Mouse (Mus musculus): ENCODE measurements around the gene Hdac1. TPM values are rescaled to one million over a fixed set of nuclear protein-coding genes. Genes with fewer than 3 reads are reported as not detected.
A peak's percentile ranks its signal among the peaks of the same experiment; 100 is the strongest.

The Hdac1 gene
- polyA plus RNA-seq, 1 experiment: 123 TPM

DNA sequence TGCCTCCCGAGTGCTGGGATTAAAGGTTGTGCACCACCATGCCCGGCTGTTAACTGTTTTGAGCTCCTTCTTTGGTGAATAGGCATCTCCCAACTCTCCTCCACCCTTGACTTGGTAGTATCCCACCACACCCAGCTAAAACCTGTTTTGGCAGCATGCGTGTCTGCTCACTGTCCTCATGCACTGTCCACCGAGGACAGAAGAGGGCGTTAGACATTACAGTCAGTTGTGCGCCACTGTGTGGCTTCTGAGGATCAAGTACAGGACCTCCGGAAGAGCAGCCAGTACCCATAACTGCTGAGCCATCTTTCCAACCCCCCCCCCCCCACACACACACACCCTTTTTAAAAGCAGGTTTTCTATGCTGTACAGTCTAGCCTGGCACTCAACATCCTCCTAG, 47.8 kb downstream of the Hdac1 start:
- Histone ChIP-seq H3K4me1 (ENCODE audit: control insufficient read depth, insufficient read depth, low read length) (peaks cover 16% of the 10 kb centered on the region), H3K36me3 (ENCODE audit: control insufficient read depth, insufficient read depth, low read length) (no peaks in the 10 kb centered on the region), H3K27ac (ENCODE audit: control insufficient read depth, insufficient read depth, low read depth, low read length) (no peak overlapping the region), H3K4me3 (ENCODE audit: control insufficient read depth, low read depth, low read length) (no peak overlapping the region), H3K27me3 (ENCODE audit: control insufficient read depth, insufficient read depth, low read length) (no peaks in the 10 kb centered on the region)
- TF ChIP-seq POLR2A (IDR thresholded peaks at IDR 0.05; ENCODE audit: control insufficient read depth, low read depth, low read length) (no peak), CTCF (IDR thresholded peaks at IDR 0.05; ENCODE audit: control insufficient read depth, insufficient read depth, insufficient replicate concordance, low read depth, low read length) (peak; percentile 11; the same call in 1 of the 2 replicates)

GRCm38 (mm10) chr4:129490972-129491880, 51.3 kb downstream of the Hdac1 start, which contains the start of the genes Tssk3 and Fam229a:
TSS of gene Tssk3 (minus strand) at chr4:129491022.
TSS of gene Fam229a (plus strand) at chr4:129491190.
- peak within 1 kb of the TSS; percentile 97 for H3K27ac ChIP-seq (ENCODE audit: control insufficient read depth, insufficient read depth, low read depth, low read length)
- no peaks in the 10 kb centered on the region for H3K27me3 ChIP-seq (ENCODE audit: control insufficient read depth, insufficient read depth, low read length)

DNA sequence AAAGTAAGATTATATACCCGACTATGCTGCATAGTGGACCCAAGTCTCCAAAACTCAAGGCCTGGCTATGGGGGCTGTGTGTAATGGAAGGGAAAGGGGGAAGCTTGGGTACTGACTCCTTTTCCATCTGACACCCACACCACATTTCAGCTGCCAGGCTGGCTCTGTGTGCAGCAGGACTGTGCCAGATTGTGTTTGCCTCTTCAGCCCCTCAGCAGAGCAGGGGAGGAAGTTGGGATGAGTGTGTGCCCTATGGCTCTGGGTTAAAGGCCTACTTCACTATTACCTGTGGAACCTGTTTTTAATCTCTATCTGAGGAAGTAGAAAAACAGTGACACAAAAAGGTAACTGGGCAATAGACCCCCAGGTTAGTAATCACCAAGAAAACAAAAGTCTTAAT, 61.4 kb downstream of the Hdac1 start:
- TF ChIP-seq POLR2A (IDR thresholded peaks at IDR 0.05; ENCODE audit: control insufficient read depth, low read depth, low read length) (no peak), CTCF (IDR thresholded peaks at IDR 0.05; ENCODE audit: control insufficient read depth, insufficient read depth, insufficient replicate concordance, low read depth, low read length) (no peak)
- H3K36me3 ChIP-seq (ENCODE audit: control insufficient read depth, insufficient read depth, low read length): no peaks in the 10 kb centered on the region; the same call in none of the 2 replicates
- H3K4me3 ChIP-seq (ENCODE audit: control insufficient read depth, low read depth, low read length): no peak overlapping the region
- H3K27me3 ChIP-seq (ENCODE audit: control insufficient read depth, insufficient read depth, low read length): no peaks in the 10 kb centered on the region
- no peaks in the 10 kb centered on the region for H3K4me1 ChIP-seq (ENCODE audit: control insufficient read depth, insufficient read depth, low read length)
- H3K27ac ChIP-seq (ENCODE audit: control insufficient read depth, insufficient read depth, low read depth, low read length): no peak overlapping the region

More at GRCm38 (mm10) chr4:129490972-129491880, 51.3 kb downstream of the Hdac1 start, which contains the start of the genes Tssk3 and Fam229a:
- Histone ChIP-seq H3K4me1 (ENCODE audit: control insufficient read depth, insufficient read depth, low read length) (peaks cover 10% of the 10 kb centered on the region), H3K4me3 (ENCODE audit: control insufficient read depth, low read depth, low read length) (peak within 1 kb of the TSS; percentile 95), H3K36me3 (ENCODE audit: control insufficient read depth, insufficient read depth, low read length) (peaks cover under 1% of the 10 kb centered on the region; the same call in 1 of the 2 replicates)
- 0 out of 2 replicates have a peak, but pooled peaks have one; percentile 24 for TF ChIP-seq CTCF (IDR thresholded peaks at IDR 0.05; ENCODE audit: control insufficient read depth, insufficient read depth, insufficient replicate concordance, low read depth, low read length)
- peak; percentile 64; the same call in 1 of the 2 replicates for TF ChIP-seq POLR2A (IDR thresholded peaks at IDR 0.05; ENCODE audit: control insufficient read depth, low read depth, low read length)

DNA sequence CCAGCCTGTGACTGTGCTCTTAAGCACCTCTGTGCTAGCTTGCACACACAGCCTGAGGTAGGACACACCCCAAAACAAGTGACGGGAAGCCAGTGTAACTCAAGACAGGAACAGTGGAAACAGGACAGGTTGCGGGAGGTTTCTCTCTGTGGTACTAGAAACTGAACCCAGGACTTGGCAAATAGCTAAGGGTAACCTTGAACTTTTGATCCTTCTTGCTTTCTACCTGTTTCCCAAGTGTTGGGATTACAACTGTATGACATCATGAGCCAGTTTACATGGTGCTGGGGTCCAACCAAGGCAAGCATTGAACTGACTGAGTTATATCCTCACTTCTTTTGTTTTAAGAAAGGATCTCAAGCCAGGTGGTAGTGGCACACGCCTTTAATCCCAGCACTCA, 62.6 kb downstream of the Hdac1 start:
- Histone ChIP-seq H3K27ac (ENCODE audit: control insufficient read depth, insufficient read depth, low read depth, low read length) (no peak overlapping the region), H3K27me3 (ENCODE audit: control insufficient read depth, insufficient read depth, low read length) (no peaks in the 10 kb centered on the region), H3K4me3 (ENCODE audit: control insufficient read depth, low read depth, low read length) (no peak overlapping the region), H3K36me3 (ENCODE audit: control insufficient read depth, insufficient read depth, low read length) (no peaks in the 10 kb centered on the region; the same call in 1 of the 2 replicates), H3K4me1 (ENCODE audit: control insufficient read depth, insufficient read depth, low read length) (no peaks in the 10 kb centered on the region)
- TF ChIP-seq POLR2A (IDR thresholded peaks at IDR 0.05; ENCODE audit: control insufficient read depth, low read depth, low read length) (no peak), CTCF (IDR thresholded peaks at IDR 0.05; ENCODE audit: control insufficient read depth, insufficient read depth, insufficient replicate concordance, low read depth, low read length) (no peak)

- peaks cover 4% of the 10 kb centered on the region for H3K36me3 ChIP-seq (ENCODE audit: control insufficient read depth, insufficient read depth, low read length)
- no peaks in the 10 kb centered on the region for H3K4me1 ChIP-seq (ENCODE audit: control insufficient read depth, insufficient read depth, low read length)
- H3K27me3 ChIP-seq (ENCODE audit: control insufficient read depth, insufficient read depth, low read length): no peaks in the 10 kb centered on the region
- no peak overlapping the region for H3K4me3 ChIP-seq (ENCODE audit: control insufficient read depth, low read depth, low read length)
- TF ChIP-seq CTCF (IDR thresholded peaks at IDR 0.05; ENCODE audit: control insufficient read depth, insufficient read depth, insufficient replicate concordance, low read depth, low read length): no peak
- peak; percentile 23; the same call in 1 of the 2 replicates for TF ChIP-seq POLR2A (IDR thresholded peaks at IDR 0.05; ENCODE audit: control insufficient read depth, low read depth, low read length)
- no peak overlapping the region for H3K27ac ChIP-seq (ENCODE audit: control insufficient read depth, insufficient read depth, low read depth, low read length)
Observed at GRCm38 (mm10) chr4:129476047-129476446, 66.5 kb downstream of the Hdac1 start.

Other genes starting within 250 kb of the Hdac1 start
- gene Rbbp4, start 207.3 kb downstream of the Hdac1 start, polyA plus RNA-seq (2012; rRNA removed): 46.1 and 51.5 TPM in 2 replicates
- gene Zbtb8os, start 207.0 kb downstream of the Hdac1 start, polyA plus RNA-seq (2012; rRNA removed): 19.1 and 20.7 TPM in 2 replicates
- 4.6 and 5.6 TPM in 2 replicates for gene Zbtb8a, start 164.6 kb downstream of the Hdac1 start, polyA plus RNA-seq (2012; rRNA removed)
- 1.0 and 1.3 TPM in 2 replicates for gene Zbtb8b, start 101.9 kb downstream of the Hdac1 start, polyA plus RNA-seq (2012; rRNA removed)
- 35.5 and 38.2 TPM in 2 replicates for gene Bsdc1, start 81.1 kb downstream of the Hdac1 start, polyA plus RNA-seq (2012; rRNA removed)
- 252 and 267 TPM in 2 replicates for gene Tssk3, start 51.7 kb downstream of the Hdac1 start, polyA plus RNA-seq (2012; rRNA removed)
- 945 and 1,232 TPM in 2 replicates for gene Fam229a, start 51.5 kb downstream of the Hdac1 start, polyA plus RNA-seq (2012; rRNA removed)
- 55.6 and 69.9 TPM in 2 replicates for gene Marcksl1, start 29.1 kb downstream of the Hdac1 start, polyA plus RNA-seq (2012; rRNA removed)
- 1.8 and 2.5 TPM in 2 replicates for gene Lck, start 30.9 kb upstream of the Hdac1 start, polyA plus RNA-seq (2012; rRNA removed)
- 0.19 TPM in 1 of 2 replicates, not detected in the other for gene Fam167b, start 35.8 kb upstream of the Hdac1 start, polyA plus RNA-seq (2012; rRNA removed)
- gene Eif3i, start 57.9 kb upstream of the Hdac1 start, polyA plus RNA-seq (2012; rRNA removed): 204 and 221 TPM in 2 replicates
- 50.1 and 56.2 TPM in 2 replicates for gene Tmem234, start 58.0 kb upstream of the Hdac1 start, polyA plus RNA-seq (2012; rRNA removed)
- 15.5 and 19.4 TPM in 2 replicates for gene Dcdc2b, start 71.5 kb upstream of the Hdac1 start, polyA plus RNA-seq (2012; rRNA removed)
- gene Iqcc, start 76.4 kb upstream of the Hdac1 start, polyA plus RNA-seq (2012; rRNA removed): 45.7 and 46.2 TPM in 2 replicates
- 13.8 and 14.1 TPM in 2 replicates for gene Ccdc28b, start 81.2 kb upstream of the Hdac1 start, polyA plus RNA-seq (2012; rRNA removed)
- 15.3 and 15.9 TPM in 2 replicates for gene Txlna, start 98.4 kb upstream of the Hdac1 start, polyA plus RNA-seq (2012; rRNA removed)
- gene Kpna6, start 130.1 kb upstream of the Hdac1 start, polyA plus RNA-seq (2012; rRNA removed): 140 and 143 TPM in 2 replicates
- 273 and 283 TPM in 2 replicates for gene Tmem39b, start 154.1 kb upstream of the Hdac1 start, polyA plus RNA-seq (2012; rRNA removed)
- gene Khdrbs1, start 199.6 kb upstream of the Hdac1 start, polyA plus RNA-seq (2012; rRNA removed): 17.1 and 19.2 TPM in 2 replicates